Mouse (Mus musculus) lung, adult 2 months (tissue): ENCODE results near the gene Dao.

ENCODE experiments used
- CTCF ChIP-seq: fragments of 200-500 bp; IDR thresholded peaks from 2 replicates; pipeline ENCODE4 v1.5.1; 2011; ENCODE audit warnings: mild to moderate bottlenecking, low read length, control low read depth; ENCODE audit not compliant: insufficient read depth
- POLR2A ChIP-seq: fragments of 200-500 bp; IDR thresholded peaks from 2 replicates; pipeline ENCODE4 v1.6.1; 2011; ENCODE audit warnings: low read depth, mild to moderate bottlenecking, control low read depth, low read length, borderline replicate concordance; ENCODE audit errors: extremely low read depth

DNA sequence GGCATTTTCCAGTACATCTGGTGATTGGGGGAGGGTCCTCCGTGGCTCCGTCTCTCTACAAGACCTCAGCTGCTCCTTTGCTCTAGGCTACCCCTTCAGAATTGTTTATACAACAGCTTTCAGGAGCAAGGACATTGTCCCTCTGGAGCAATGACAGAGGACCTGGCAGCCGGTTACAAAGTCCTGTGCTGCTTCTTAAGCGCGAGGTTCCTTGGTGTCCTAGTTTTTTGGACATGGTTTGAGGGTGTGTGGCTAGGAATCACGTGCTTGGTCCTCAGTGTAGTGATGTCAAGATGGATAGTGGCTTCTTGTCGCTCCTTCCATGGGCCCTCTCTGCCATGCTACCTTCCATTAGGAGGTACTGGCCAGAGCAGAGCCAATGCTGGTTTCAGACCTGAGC, 30.9 kb downstream of the Dao start:
- TF ChIP-seq CTCF (no peak), POLR2A (no peak)
